Mouse (Mus musculus) hindbrain, embryonic 15.5 days (tissue): ENCODE results near the gene Hectd2. TPM values are rescaled to one million over a fixed set of nuclear protein-coding genes. Genes with fewer than 3 reads are reported as not detected.

Source experiments
- ATAC-seq: fragments of 200-750 bp; cut with Nextera tagmentation; 2 replicates; pipeline ENCODE4 v1.8.0; 2017; ENCODE audit warnings: low read depth, moderate number of reproducible peaks, moderate TSS enrichment; ENCODE audit not compliant: low FRiP score
- H3K27ac ChIP-seq: fragments of 300-500 bp; sonication (generic); replicated peaks from 2 replicates; pipeline ENCODE4 v1.5.1; 2015; ENCODE audit warnings: mild to moderate bottlenecking, inconsistent platforms
- H3K27me3 ChIP-seq: fragments of 300-500 bp; sonication (generic); 2 replicates; pipeline ENCODE4 v1.6.1; 2015; ENCODE audit warnings: control low read depth, inconsistent platforms
- H3K36me3 ChIP-seq: fragments of 300-500 bp; sonication (generic); 2 replicates; pipeline ENCODE4 v1.6.1; 2015; ENCODE audit warnings: control low read depth, inconsistent platforms
- H3K4me1 ChIP-seq: fragments of 300-500 bp; sonication (generic); replicated peaks from 2 replicates; pipeline ENCODE4 v1.6.1; 2015; ENCODE audit warnings: control low read depth, inconsistent platforms
- H3K4me2 ChIP-seq: fragments of 300-500 bp; sonication (generic); 2 replicates; pipeline ENCODE4 v1.6.1; 2015; ENCODE audit warnings: moderate library complexity, mild to moderate bottlenecking, inconsistent platforms
- H3K4me3 ChIP-seq: fragments of 300-500 bp; sonication (generic); 2 replicates; pipeline ENCODE4 v1.5.1; 2015; ENCODE audit warnings: mild to moderate bottlenecking, inconsistent platforms
- H3K9ac ChIP-seq: fragments of 300-500 bp; sonication (generic); 2 replicates; pipeline ENCODE4 v1.6.1; 2015; ENCODE audit warnings: inconsistent platforms
- H3K9me3 ChIP-seq: fragments of 300-500 bp; sonication (generic); 2 replicates; pipeline ENCODE4 v1.6.1; 2016; ENCODE audit warnings: control low read depth, inconsistent platforms
- WGBS: fragments of 180-500 bp; shearing (Covaris S2); methylation state at CpG from one replicate; pipeline ENCODE4 v1.1.7; 2015; 5-methylcytosine and 5-hydroxymethylcytosine counted together
- polyA plus RNA-seq: library from polyadenylated mRNA; unstranded; fragments of >200 nt; fragmentation: Nextera tagmentation; extraction: Ambion mirVana; gene quantifications from 2 replicates; pipeline ENCODE4 v1.2.1, GENCODE M21; 2015

Hectd2 gene
- polyA plus RNA-seq, 1 experiment from 2014 or later = 11.8 TPM

- no peaks in the 10 kb centered on the region for H3K36me3 ChIP-seq
- no peak for ATAC-seq
- H3K4me1 ChIP-seq = peaks cover 28% of the 10 kb centered on the region
Observed at GRCm38 (mm10) chr19:36536929-36537328, 17.5 kb upstream of the Hectd2 start.

GRCm38 (mm10) chr19:36538528-36538927, 15.9 kb upstream of the Hectd2 start:
- Histone ChIP-seq H3K4me1 (peaks cover 28% of the 10 kb centered on the region), H3K4me2 (no peak overlapping the region), H3K27ac (no peak overlapping the region), H3K9me3 (no peaks in the 10 kb centered on the region), H3K27me3 (no peaks in the 10 kb centered on the region), H3K36me3 (no peaks in the 10 kb centered on the region), H3K9ac (no peak overlapping the region), H3K4me3 (no peak overlapping the region)
- ATAC-seq = 0 out of 2 replicates have a peak, but pooled peaks have one; percentile 49
- 4% methylated on average over 4 of the region's 4 CpGs for WGBS

More at GRCm38 (mm10) chr19:36536929-36537328, 17.5 kb upstream of the Hectd2 start:
- Histone ChIP-seq H3K9me3 (no peaks in the 10 kb centered on the region), H3K27ac (0 out of 2 replicates have a peak overlapping the region, but pooled peaks have one; percentile 27), H3K4me2 (no peak overlapping the region), H3K27me3 (no peaks in the 10 kb centered on the region), H3K9ac (no peak overlapping the region; the same call in 1 of the 2 replicates), H3K4me3 (no peak overlapping the region)
- WGBS = 63% methylated on average over 11 of the region's 11 CpGs

GRCm38 (mm10) chr19:36539311-36539710, 15.1 kb upstream of the Hectd2 start:
- peaks cover 24% of the 10 kb centered on the region for H3K4me1 ChIP-seq
- H3K9ac ChIP-seq = no peak overlapping the region
- 96% methylated on average over 2 of the region's 2 CpGs for WGBS
- H3K9me3 ChIP-seq = no peaks in the 10 kb centered on the region
- H3K36me3 ChIP-seq = no peaks in the 10 kb centered on the region
- no peak overlapping the region for H3K27ac ChIP-seq
- no peak for ATAC-seq
- H3K27me3 ChIP-seq = no peaks in the 10 kb centered on the region
- H3K4me2 ChIP-seq = no peak overlapping the region
- no peak overlapping the region for H3K4me3 ChIP-seq

GRCm38 (mm10) chr19:36540012-36540606, 14.3 kb upstream of the Hectd2 start:
- peaks cover 16% of the 10 kb centered on the region for H3K4me1 ChIP-seq
- 79% methylated on average over 10 of the region's 10 CpGs for WGBS
- no peak overlapping the region for H3K27ac ChIP-seq
- no peak overlapping the region for H3K9ac ChIP-seq
- no peak for ATAC-seq
- H3K27me3 ChIP-seq = no peaks in the 10 kb centered on the region
- no peaks in the 10 kb centered on the region for H3K9me3 ChIP-seq
- H3K36me3 ChIP-seq = no peaks in the 10 kb centered on the region
- no peak overlapping the region for H3K4me2 ChIP-seq
- H3K4me3 ChIP-seq = no peak overlapping the region

GRCm38 (mm10) chr19:36540776-36541175, 13.7 kb upstream of the Hectd2 start:
- H3K27me3 ChIP-seq = no peaks in the 10 kb centered on the region
- 66% methylated on average over 7 of the region's 7 CpGs for WGBS
- no peak overlapping the region for H3K4me3 ChIP-seq
- no peaks in the 10 kb centered on the region for H3K9me3 ChIP-seq
- H3K27ac ChIP-seq = no peak overlapping the region
- peaks cover 9% of the 10 kb centered on the region for H3K4me1 ChIP-seq
- no peaks in the 10 kb centered on the region for H3K36me3 ChIP-seq
- H3K4me2 ChIP-seq = no peak overlapping the region
- ATAC-seq = no peak
- no peak overlapping the region for H3K9ac ChIP-seq

GRCm38 (mm10) chr19:36553561-36554045, 836 bp upstream of the Hectd2 start:
- Histone ChIP-seq H3K27me3 (no peaks in the 10 kb centered on the region), H3K4me1 (peaks cover 16% of the 10 kb centered on the region), H3K27ac (peak overlapping the region; percentile 92), H3K4me2 (peak overlapping the region; percentile 86), H3K36me3 (no peaks in the 10 kb centered on the region), H3K9me3 (no peaks in the 10 kb centered on the region), H3K4me3 (peak overlapping the region; percentile 97), H3K9ac (peak overlapping the region; percentile 87)
- WGBS = 5% methylated on average over 20 of the region's 20 CpGs
- ATAC-seq = no peak

GRCm38 (mm10) chr19:36554785-36555595, 551 bp downstream of the Hectd2 start:
- no peaks in the 10 kb centered on the region for H3K36me3 ChIP-seq
- H3K27me3 ChIP-seq = no peaks in the 10 kb centered on the region
- H3K4me2 ChIP-seq = peak overlapping the region; percentile 59
- H3K27ac ChIP-seq = peak overlapping the region; percentile 96
- peak overlapping the region; percentile 97 for H3K4me3 ChIP-seq
- WGBS = under 1% methylated on average over 51 of the region's 53 CpGs
- no peaks in the 10 kb centered on the region for H3K9me3 ChIP-seq
- H3K4me1 ChIP-seq = peaks cover 16% of the 10 kb centered on the region
- peak overlapping the region; percentile 97 for H3K9ac ChIP-seq
- ATAC-seq = peak; percentile 78

DNA sequence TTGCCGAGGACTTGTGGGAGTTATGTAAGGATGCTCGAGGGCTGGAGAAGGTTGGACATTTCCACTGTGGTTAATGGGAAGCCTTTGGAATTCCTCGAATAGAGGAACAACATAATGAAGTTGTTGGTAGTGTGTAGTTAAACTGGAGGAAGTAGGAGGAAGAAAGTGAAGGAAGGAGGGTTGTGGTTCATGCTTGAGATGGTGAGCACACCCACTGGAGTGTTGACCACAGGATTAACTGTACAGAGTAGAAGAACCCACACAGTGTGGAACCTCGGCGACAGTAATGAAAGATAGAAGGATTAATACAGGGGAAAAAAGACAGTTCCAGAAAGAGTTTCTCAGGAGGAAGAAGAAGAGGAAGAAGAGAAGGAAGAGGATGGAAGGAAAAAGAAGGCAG, 4.9 kb downstream of the Hectd2 start:
- Histone ChIP-seq H3K4me3 (no peak overlapping the region), H3K9ac (no peak overlapping the region), H3K9me3 (no peaks in the 10 kb centered on the region), H3K27me3 (no peaks in the 10 kb centered on the region), H3K36me3 (no peaks in the 10 kb centered on the region), H3K27ac (no peak overlapping the region), H3K4me1 (peaks cover 14% of the 10 kb centered on the region), H3K4me2 (no peak overlapping the region)
- no peak for ATAC-seq
- 86% methylated on average over 5 of the region's 5 CpGs for WGBS

DNA sequence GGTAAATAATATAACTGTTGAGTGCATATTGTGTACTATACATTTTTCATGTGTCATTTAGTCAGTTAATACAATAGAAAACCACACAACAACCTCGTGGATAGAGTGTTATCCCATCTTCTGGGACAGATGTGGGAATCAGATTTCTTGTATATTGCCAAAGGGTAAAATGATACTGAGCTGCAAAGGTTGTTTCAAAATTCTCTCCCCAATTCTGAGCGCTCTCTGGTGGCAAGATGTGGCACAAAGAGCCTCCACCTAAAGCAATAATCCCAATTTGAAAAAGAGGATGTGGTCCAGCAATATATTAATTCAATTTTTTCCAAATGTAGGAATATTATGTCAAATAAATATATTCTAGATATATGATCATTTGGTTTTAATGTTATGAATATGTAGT, 5.7 kb downstream of the Hectd2 start:
- no peaks in the 10 kb centered on the region for H3K9me3 ChIP-seq
- no peak overlapping the region for H3K4me2 ChIP-seq
- WGBS = 31% methylated on average over 2 of the region's 2 CpGs
- H3K4me3 ChIP-seq = no peak overlapping the region
- peaks cover 16% of the 10 kb centered on the region for H3K4me1 ChIP-seq
- no peak for ATAC-seq
- no peak overlapping the region for H3K27ac ChIP-seq
- H3K36me3 ChIP-seq = no peaks in the 10 kb centered on the region
- no peaks in the 10 kb centered on the region for H3K27me3 ChIP-seq
- H3K9ac ChIP-seq = no peak overlapping the region

- Histone ChIP-seq H3K9ac (no peak overlapping the region), H3K36me3 (no peaks in the 10 kb centered on the region), H3K4me2 (no peak overlapping the region), H3K4me1 (0 out of 2 replicates have a peak, but pooled peaks cover 12% of the 10 kb centered on the region), H3K27ac (no peak overlapping the region), H3K27me3 (no peaks in the 10 kb centered on the region), H3K4me3 (no peak overlapping the region), H3K9me3 (no peaks in the 10 kb centered on the region)
- ATAC-seq = no peak
- WGBS = 73% methylated on average over 2 of the region's 2 CpGs
Observed at GRCm38 (mm10) chr19:36561171-36561570, 6.7 kb downstream of the Hectd2 start.

DNA sequence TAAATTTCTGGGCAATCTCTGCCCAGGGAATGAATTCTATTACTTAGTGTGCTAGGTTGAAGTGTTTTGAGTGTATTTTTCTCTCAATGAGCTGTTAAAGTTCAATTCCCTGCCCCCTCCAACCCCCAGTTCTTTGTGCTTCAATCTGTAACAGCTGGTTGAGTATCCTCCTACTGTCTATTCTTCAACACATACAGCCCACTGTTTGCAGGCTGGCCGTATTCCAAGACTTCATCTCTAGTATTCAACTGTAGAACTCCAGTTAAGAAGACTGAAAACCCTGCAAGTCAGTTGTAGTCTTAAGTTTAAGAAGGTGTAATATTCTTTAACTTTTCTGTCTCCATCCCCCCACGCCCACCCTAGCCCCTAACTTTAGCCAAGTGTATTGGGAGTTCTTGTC, 10.0 kb downstream of the Hectd2 start:
- Histone ChIP-seq H3K27ac (no peak overlapping the region), H3K9me3 (no peaks in the 10 kb centered on the region), H3K4me2 (no peak overlapping the region), H3K9ac (no peak overlapping the region), H3K4me1 (0 out of 2 replicates have a peak, but pooled peaks cover 4% of the 10 kb centered on the region), H3K4me3 (no peak overlapping the region), H3K36me3 (no peaks in the 10 kb centered on the region), H3K27me3 (no peaks in the 10 kb centered on the region)
- WGBS = 62% methylated on average over 2 of the region's 2 CpGs
- no peak for ATAC-seq

DNA sequence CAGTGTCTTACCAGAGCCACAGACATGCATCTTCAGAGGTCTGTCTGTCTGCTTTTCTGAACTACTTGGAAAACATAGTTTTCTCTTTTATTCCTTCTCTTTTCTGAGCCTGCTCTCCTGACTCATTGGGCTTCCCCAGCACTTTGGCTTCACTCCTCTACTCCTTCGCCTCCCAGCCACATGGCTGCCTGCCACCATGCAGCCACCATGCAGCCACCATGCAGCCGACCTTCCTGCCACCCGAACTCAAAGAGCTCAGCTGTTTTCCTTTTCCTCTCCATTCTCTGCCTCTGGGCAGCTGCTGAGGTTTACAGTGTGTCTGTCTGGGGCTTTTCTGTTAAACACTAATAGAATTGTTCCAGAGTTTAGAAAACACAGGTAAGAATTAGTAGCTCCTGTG, 19.5 kb downstream of the Hectd2 start:
- no peaks in the 10 kb centered on the region for H3K9me3 ChIP-seq
- H3K4me2 ChIP-seq = no peak overlapping the region
- no peak overlapping the region for H3K4me3 ChIP-seq
- WGBS = 67% methylated on average over 3 of the region's 3 CpGs
- H3K4me1 ChIP-seq = no peaks in the 10 kb centered on the region
- H3K36me3 ChIP-seq = peaks cover 9% of the 10 kb centered on the region
- no peak overlapping the region for H3K27ac ChIP-seq
- no peak overlapping the region for H3K9ac ChIP-seq
- ATAC-seq = no peak
- H3K27me3 ChIP-seq = no peaks in the 10 kb centered on the region
